Mouse (Mus musculus) heart, adult 8-10 months (tissue): ENCODE results near the gene Slc44a3. TPM values are rescaled to one million over a fixed set of nuclear protein-coding genes. Genes with fewer than 3 reads are reported as not detected.

Source experiments
- DNase-seq: peaks from one replicate; pipeline ENCODE4 v3.0.0; 2022; ENCODE audit warnings: low spot score
- total RNA-seq, 4 experiments: library from RNA; stranded (reverse); gene quantifications; 2 replicates each; pipeline ENCODE4 v1.2.4; 2022

Gene Slc44a3
- total RNA-seq, 4 experiments from 2014 or later, result 0.17 TPM; not detected in 3

- peak; percentile 13 for DNase-seq
Measured at GRCm38 (mm10) chr3:121500734-121501133, 31.5 kb downstream of the Slc44a3 start.

GRCm38 (mm10) chr3:121500225-121500624 lies 32.0 kb downstream of the Slc44a3 start:
- DNase-seq, result peak; percentile 73

GRCm38 (mm10) chr3:121493997-121494421 lies 38.2 kb downstream of the Slc44a3 start:
- no peak for DNase-seq

GRCm38 (mm10) chr3:121492026-121492425 lies 40.2 kb downstream of the Slc44a3 start:
- DNase-seq, result no peak

GRCm38 (mm10) chr3:121490941-121491340 lies 41.3 kb downstream of the Slc44a3 start:
- DNase-seq, result no peak

- DNase-seq, result no peak
Measured at GRCm38 (mm10) chr3:121489462-121490118, 42.6 kb downstream of the Slc44a3 start.

- no peak for DNase-seq
Measured at GRCm38 (mm10) chr3:121485201-121485600, 47.0 kb downstream of the Slc44a3 start.

- no peak for DNase-seq
Measured at GRCm38 (mm10) chr3:121483266-121484161, 48.7 kb downstream of the Slc44a3 start.

- no peak for DNase-seq
Measured at GRCm38 (mm10) chr3:121481564-121481963, 50.6 kb downstream of the Slc44a3 start.

GRCm38 (mm10) chr3:121480961-121481436 lies 51.2 kb downstream of the Slc44a3 start:
- no peak for DNase-seq

GRCm38 (mm10) chr3:121480030-121480960 lies 51.9 kb downstream of the Slc44a3 start:
- no peak for DNase-seq

GRCm38 (mm10) chr3:121474738-121475137 lies 57.5 kb downstream of the Slc44a3 start:
- DNase-seq, result no peak

- no peak for DNase-seq
Measured at GRCm38 (mm10) chr3:121471703-121472102, 60.5 kb downstream of the Slc44a3 start.

- no peak for DNase-seq
Measured at GRCm38 (mm10) chr3:121469185-121469975, 62.8 kb downstream of the Slc44a3 start.

GRCm38 (mm10) chr3:121468136-121468535 lies 64.1 kb downstream of the Slc44a3 start:
- DNase-seq, result no peak

- DNase-seq, result no peak
Measured at GRCm38 (mm10) chr3:121467094-121467552, 65.1 kb downstream of the Slc44a3 start.

GRCm38 (mm10) chr3:121465795-121466194 lies 66.4 kb downstream of the Slc44a3 start:
- DNase-seq, result no peak

GRCm38 (mm10) chr3:121464733-121465305 lies 67.4 kb downstream of the Slc44a3 start:
- DNase-seq, result no peak

- DNase-seq, result no peak
Measured at GRCm38 (mm10) chr3:121462782-121463181, 69.4 kb downstream of the Slc44a3 start.

GRCm38 (mm10) chr3:121461477-121461876 lies 70.7 kb downstream of the Slc44a3 start:
- no peak for DNase-seq
